Mouse (Mus musculus) embryonic facial prominence, embryonic 14.5 days (tissue): ENCODE data around the gene Csf2rb. TPM values are rescaled to one million over a fixed set of nuclear protein-coding genes. Genes with fewer than 3 reads are reported as not detected.

Experiments used
- ATAC-seq: fragments of 200-750 bp; cut with Nextera tagmentation; 2 replicates; pipeline ENCODE4 v1.8.0; 2017; ENCODE audit warnings: low read depth, moderate number of reproducible peaks, moderate TSS enrichment
- DNase-seq: peaks from one replicate; pipeline ENCODE4 v3.0.0-alpha.2; 2015; ENCODE audit warnings: low spot score
- H3K27ac ChIP-seq: fragments of 300-500 bp; sonication (generic); replicated peaks from 2 replicates; pipeline ENCODE4 v1.5.1; 2014; ENCODE audit warnings: low read depth, mild to moderate bottlenecking, low read length, moderate library complexity
- H3K27me3 ChIP-seq: fragments of 300-500 bp; sonication (generic); replicated peaks from 2 replicates; pipeline ENCODE4 v1.6.1; 2014; ENCODE audit warnings: low read length; ENCODE audit not compliant: control insufficient read depth, insufficient read depth
- H3K36me3 ChIP-seq: fragments of 300-500 bp; sonication (generic); 2 replicates; pipeline ENCODE4 v1.6.1; 2014; ENCODE audit warnings: low read length, mixed read lengths; ENCODE audit not compliant: control insufficient read depth, insufficient read depth
- H3K4me1 ChIP-seq: fragments of 300-500 bp; sonication (generic); 2 replicates; pipeline ENCODE4 v1.6.1; 2014; ENCODE audit warnings: antibody characterized with exemption, low read length; ENCODE audit not compliant: control insufficient read depth, insufficient read depth
- H3K4me2 ChIP-seq: fragments of 300-500 bp; sonication (generic); 2 replicates; pipeline ENCODE4 v1.6.1; 2014; ENCODE audit warnings: low read depth, mild to moderate bottlenecking, low read length, moderate library complexity, mixed read lengths
- H3K4me3 ChIP-seq: fragments of 300-500 bp; sonication (generic); 2 replicates; pipeline ENCODE4 v1.5.1; 2014; ENCODE audit warnings: low read depth, mild to moderate bottlenecking, low read length
- H3K9ac ChIP-seq: fragments of 300-500 bp; sonication (generic); 2 replicates; pipeline ENCODE4 v1.6.1; 2014; ENCODE audit warnings: low read depth, mild to moderate bottlenecking, low read length, moderate library complexity, mixed read lengths
- H3K9me3 ChIP-seq: fragments of 300-500 bp; sonication (generic); 2 replicates; pipeline ENCODE4 v1.6.1; 2016; ENCODE audit warnings: low read length; ENCODE audit not compliant: control insufficient read depth
- WGBS: fragments of 180-500 bp; shearing (Covaris S2); extraction: QIAGEN DNeasy Blood & Tissue Kit; methylation state at CpG from one replicate; pipeline ENCODE4 v1.1.7; 2014; 5-methylcytosine and 5-hydroxymethylcytosine counted together
- microRNA-seq: library from miRNA; unstranded; fragments of <30 nt; microRNA quantifications from one replicate; pipeline ENCODE4, GENCODE M21; 2016; ENCODE audit warnings: borderline number of aligned reads
- polyA plus RNA-seq: library from polyadenylated mRNA; unstranded; fragments of >200 nt; fragmentation: Nextera tagmentation; extraction: Ambion mirVana; gene quantifications from 2 replicates; pipeline ENCODE4 v1.2.1, GENCODE M21; 2014

The Csf2rb gene
- polyA plus RNA-seq, 1 experiment from 2014 or later: 4.6 TPM

- H3K4me1 ChIP-seq: no peaks in the 10 kb centered on the region
These were observed 65.3 kb downstream of the Csf2rb start for GRCm38 (mm10) chr15:78390855-78391254.

GRCm38 (mm10) chr15:78395478-78395962, 70.0 kb downstream of the Csf2rb start, which contains the start of gene Tex33:
Gene Tex33 (minus strand): TSS chr15:78395912.
- H3K9ac ChIP-seq: no peak within 1 kb of the TSS
- WGBS: 87% methylated on average over 8 of the region's 8 CpGs
- no peak for ATAC-seq

More at GRCm38 (mm10) chr15:78390855-78391254, 65.3 kb downstream of the Csf2rb start:
- no peak overlapping the region for H3K4me3 ChIP-seq
- no peaks in the 10 kb centered on the region for H3K9me3 ChIP-seq
- no peak overlapping the region for H3K4me2 ChIP-seq
- no peaks in the 10 kb centered on the region for H3K36me3 ChIP-seq
- DNase-seq: no peak
- no peak overlapping the region for H3K27ac ChIP-seq
- no peaks in the 10 kb centered on the region for H3K27me3 ChIP-seq
- ATAC-seq: no peak
- no peak overlapping the region for H3K9ac ChIP-seq
- WGBS: 76% methylated on average over 3 of the region's 3 CpGs

DNA sequence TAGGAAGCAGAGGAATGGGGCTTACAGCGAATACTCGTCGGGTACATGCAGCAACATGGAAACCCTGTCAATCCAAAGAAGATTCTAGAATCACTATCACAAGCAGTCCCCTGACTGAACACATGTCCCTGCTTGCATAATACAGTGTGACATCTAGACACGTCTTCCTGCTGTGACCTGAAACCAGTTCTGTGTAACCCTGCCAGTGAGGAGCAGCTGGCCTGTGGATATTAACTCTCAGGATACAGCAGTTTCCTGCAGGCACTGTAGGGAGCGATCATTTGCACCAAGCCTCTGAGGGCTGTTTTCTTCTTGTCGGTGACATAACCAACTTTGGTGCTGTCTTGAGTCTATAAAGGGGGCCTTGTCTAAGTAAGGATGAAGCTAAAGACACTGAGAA, 75.8 kb downstream of the Csf2rb start:
- H3K27me3 ChIP-seq: no peaks in the 10 kb centered on the region
- H3K4me1 ChIP-seq: peaks cover 17% of the 10 kb centered on the region; the same call in 1 of the 2 replicates
- no peak overlapping the region for H3K4me2 ChIP-seq
- no peak overlapping the region for H3K4me3 ChIP-seq
- H3K36me3 ChIP-seq: no peaks in the 10 kb centered on the region
- H3K9ac ChIP-seq: no peak overlapping the region
- no peaks in the 10 kb centered on the region for H3K9me3 ChIP-seq
- peak; percentile 46 for DNase-seq
- H3K27ac ChIP-seq: no peak overlapping the region
- no peak for ATAC-seq
- 56% methylated on average over 6 of the region's 6 CpGs for WGBS

More at GRCm38 (mm10) chr15:78395478-78395962, 70.0 kb downstream of the Csf2rb start, which contains the start of gene Tex33:
- H3K9me3 ChIP-seq: no peaks in the 10 kb centered on the region
- H3K4me3 ChIP-seq: no peak within 1 kb of the TSS
- no peaks in the 10 kb centered on the region for H3K36me3 ChIP-seq
- H3K27me3 ChIP-seq: no peaks in the 10 kb centered on the region
- H3K4me2 ChIP-seq: no peak within 1 kb of the TSS
- no peaks in the 10 kb centered on the region for H3K4me1 ChIP-seq
- no peak within 1 kb of the TSS for H3K27ac ChIP-seq
- DNase-seq: no peak

DNA sequence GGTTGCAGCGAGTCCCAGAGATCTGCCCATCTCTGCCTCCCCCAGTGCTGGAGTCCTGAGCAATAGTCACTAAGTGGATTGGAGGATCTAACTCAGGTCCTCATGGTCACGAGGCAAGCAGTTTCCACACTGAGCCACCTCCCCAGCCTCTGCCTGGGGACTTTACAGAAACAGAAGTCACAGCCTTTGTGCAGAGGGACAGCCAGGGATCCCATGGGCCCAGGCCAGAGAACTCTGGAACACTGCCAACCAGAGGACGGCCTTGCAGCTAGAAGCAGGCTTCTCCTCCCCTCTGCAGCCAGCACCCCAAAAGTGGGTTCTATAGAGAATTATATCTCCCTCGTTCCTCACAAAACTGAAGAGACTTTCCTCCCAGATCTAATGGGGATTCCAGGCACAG, 76.4 kb downstream of the Csf2rb start:
- no peaks in the 10 kb centered on the region for H3K36me3 ChIP-seq
- 52% methylated on average over 4 of the region's 4 CpGs for WGBS
- no peak for ATAC-seq
- no peaks in the 10 kb centered on the region for H3K27me3 ChIP-seq
- 0 out of 2 replicates have a peak overlapping the region, but pooled peaks have one; percentile 35 for H3K9ac ChIP-seq
- H3K27ac ChIP-seq: no peak overlapping the region
- H3K4me1 ChIP-seq: peaks cover 17% of the 10 kb centered on the region; the same call in 1 of the 2 replicates
- H3K4me3 ChIP-seq: no peak overlapping the region
- no peak overlapping the region for H3K4me2 ChIP-seq
- no peaks in the 10 kb centered on the region for H3K9me3 ChIP-seq
- no peak for DNase-seq

- Histone ChIP-seq H3K27ac (no peak overlapping the region; the same call in 1 of the 2 replicates), H3K36me3 (no peaks in the 10 kb centered on the region), H3K4me1 (peaks cover 22% of the 10 kb centered on the region), H3K4me2 (no peak overlapping the region), H3K9me3 (no peaks in the 10 kb centered on the region), H3K4me3 (no peak overlapping the region), H3K27me3 (no peaks in the 10 kb centered on the region), H3K9ac (no peak overlapping the region)
- DNase-seq: peak; percentile 52
- 63% methylated on average over 7 of the region's 7 CpGs for WGBS
- no peak for ATAC-seq
These were observed 76.9 kb downstream of the Csf2rb start for GRCm38 (mm10) chr15:78402423-78402822.

DNA sequence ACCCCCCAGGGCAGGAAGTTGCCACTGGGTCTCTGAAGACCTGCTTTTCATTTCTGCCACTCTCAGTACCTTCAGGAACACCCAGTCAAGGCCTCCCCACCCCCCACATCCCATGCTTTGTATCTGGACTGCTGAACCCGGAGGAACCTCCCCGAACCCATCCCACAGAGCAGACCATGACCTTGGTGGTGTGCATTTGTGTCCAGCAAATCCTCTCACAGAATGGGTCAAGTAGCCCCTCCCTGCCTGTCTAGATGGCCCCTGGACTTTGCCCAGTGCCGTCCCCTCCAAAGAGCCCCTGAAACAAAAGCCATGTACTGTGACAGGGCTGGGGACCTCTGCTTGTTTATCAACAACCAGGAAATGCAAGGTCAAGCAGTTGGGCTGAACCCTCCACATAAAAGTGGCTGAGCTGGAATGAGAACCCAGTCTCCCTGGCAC, 77.8 kb downstream of the Csf2rb start:
- peak overlapping the region; percentile 52 for H3K27ac ChIP-seq
- 0 out of 2 replicates have a peak overlapping the region, but pooled peaks have one; percentile 18 for H3K4me2 ChIP-seq
- WGBS: 30% methylated on average over 3 of the region's 3 CpGs
- no peaks in the 10 kb centered on the region for H3K9me3 ChIP-seq
- no peak overlapping the region for H3K4me3 ChIP-seq
- no peaks in the 10 kb centered on the region for H3K27me3 ChIP-seq
- DNase-seq (no peak), ATAC-seq (no peak)
- peaks cover 26% of the 10 kb centered on the region for H3K4me1 ChIP-seq
- H3K9ac ChIP-seq: peak overlapping the region; percentile 17
- H3K36me3 ChIP-seq: no peaks in the 10 kb centered on the region

Small RNA genes within 50 kb of the gene (microRNA-seq; reads per million reads assigned to microRNA genes)
- not detected for gene Mir7676-1
- not detected for gene Mir7676-2

Other genes starting within 250 kb of the Csf2rb start
- gene Cacng2, start 205.7 kb upstream of the Csf2rb start, polyA plus RNA-seq: 0.13 and 0.14 TPM in 2 replicates
- gene Ift27, start 151.6 kb upstream of the Csf2rb start, polyA plus RNA-seq: 84.7 and 96.6 TPM in 2 replicates
- 2.5 and 3.4 TPM in 2 replicates for gene Pvalb, start 119.4 kb upstream of the Csf2rb start, polyA plus RNA-seq
- gene Ncf4, start 81.0 kb upstream of the Csf2rb start, polyA plus RNA-seq: 5.2 and 7.0 TPM in 2 replicates
- gene Csf2rb2, start 20.0 kb upstream of the Csf2rb start, polyA plus RNA-seq: 0.71 and 1.3 TPM in 2 replicates
- gene Tex33, start 70.2 kb downstream of the Csf2rb start, polyA plus RNA-seq: not detected in 2 replicates
- gene Tst, start 80.2 kb downstream of the Csf2rb start, polyA plus RNA-seq: 35.0 and 39.1 TPM in 2 replicates
- 3.0 and 3.5 TPM in 2 replicates for gene Mpst, start 80.7 kb downstream of the Csf2rb start, polyA plus RNA-seq
- gene Kctd17, start 102.8 kb downstream of the Csf2rb start, polyA plus RNA-seq: 46.9 and 54.1 TPM in 2 replicates
- 1.1 and 1.5 TPM in 2 replicates for gene Tmprss6, start 142.9 kb downstream of the Csf2rb start, polyA plus RNA-seq
- 0.42 and 0.55 TPM in 2 replicates for gene Il2rb, start 169.5 kb downstream of the Csf2rb start, polyA plus RNA-seq
- 64.1 and 67.5 TPM in 2 replicates for gene C1qtnf6, start 205.7 kb downstream of the Csf2rb start, polyA plus RNA-seq
- gene Sstr3, start 218.9 kb downstream of the Csf2rb start, polyA plus RNA-seq: 0.14 TPM in 1 of 2 replicates, not detected in the other
- gene Rac2, start 247.0 kb downstream of the Csf2rb start, polyA plus RNA-seq: 27.9 and 29.2 TPM in 2 replicates